Mouse (Mus musculus) cerebellum, postnatal 4 days (tissue): ENCODE measurements around the gene Filip1.

Experiments
- DNase-seq, 2 experiments: peaks; one replicate each; pipeline ENCODE4 v3.0.0; 2022; ENCODE audit warnings: low spot score in 2 of 2, mixed read lengths in 1 of 2

Filip1 gene

GRCm38 (mm10) chr9:79910166-79910565 is 102.5 kb downstream of the Filip1 start:
- no peak for DNase-seq

GRCm38 (mm10) chr9:79898815-79899214 is 113.8 kb downstream of the Filip1 start:
- no peak for DNase-seq

GRCm38 (mm10) chr9:79894665-79895064 is 118.0 kb downstream of the Filip1 start:
- DNase-seq = no peak

GRCm38 (mm10) chr9:79893841-79894612 is 118.6 kb downstream of the Filip1 start:
- no peak for DNase-seq

GRCm38 (mm10) chr9:79892183-79892582 is 120.5 kb downstream of the Filip1 start:
- DNase-seq = no peak

GRCm38 (mm10) chr9:79890488-79890887 is 122.2 kb downstream of the Filip1 start:
- DNase-seq = no peak

- DNase-seq = no peak
These were observed 123.5 kb downstream of the Filip1 start for GRCm38 (mm10) chr9:79889132-79889531.

- DNase-seq = no peak
These were observed 127.1 kb downstream of the Filip1 start for GRCm38 (mm10) chr9:79885244-79886210.

GRCm38 (mm10) chr9:79883139-79883538 is 129.5 kb downstream of the Filip1 start:
- DNase-seq = no peak

- no peak for DNase-seq
These were observed 132.6 kb downstream of the Filip1 start for GRCm38 (mm10) chr9:79880031-79880430.

- no peak for DNase-seq
These were observed 137.0 kb downstream of the Filip1 start for GRCm38 (mm10) chr9:79875522-79876131.

GRCm38 (mm10) chr9:79872598-79872997 is 140.1 kb downstream of the Filip1 start:
- DNase-seq = no peak

- DNase-seq = no peak
These were observed 143.1 kb downstream of the Filip1 start for GRCm38 (mm10) chr9:79869512-79869911.

GRCm38 (mm10) chr9:79865998-79866397 is 146.7 kb downstream of the Filip1 start:
- no peak for DNase-seq

- no peak for DNase-seq
These were observed 150.1 kb downstream of the Filip1 start for GRCm38 (mm10) chr9:79862544-79862943.

- no peak for DNase-seq
These were observed 165.6 kb downstream of the Filip1 start for GRCm38 (mm10) chr9:79847099-79847498.

- DNase-seq = no peak
These were observed 170.0 kb downstream of the Filip1 start for GRCm38 (mm10) chr9:79842615-79843014.

- DNase-seq = no peak
These were observed 170.6 kb downstream of the Filip1 start for GRCm38 (mm10) chr9:79842028-79842427.

GRCm38 (mm10) chr9:79831294-79831693 is 181.4 kb downstream of the Filip1 start:
- no peak for DNase-seq

GRCm38 (mm10) chr9:79830874-79831273 is 181.8 kb downstream of the Filip1 start:
- no peak for DNase-seq

GRCm38 (mm10) chr9:79829842-79830800 is 182.5 kb downstream of the Filip1 start:
- no peak for DNase-seq
